Mouse (Mus musculus): ENCODE results near the gene Ublcp1.

GRCm38 (mm10) chr11:44510371-44510770, 40.1 kb upstream of the Ublcp1 start:
- TF ChIP-seq ZNF384 (IDR thresholded peaks at IDR 0.05; ENCODE audit: low read depth, low read length) (no peak), CHD2 (IDR thresholded peaks at IDR 0.05; ENCODE audit: low read depth, low read length) (no peak), MAFK (IDR thresholded peaks at IDR 0.05; ENCODE audit: insufficient read depth, low read depth, low read length) (no peak), HCFC1 (IDR thresholded peaks at IDR 0.05; ENCODE audit: borderline replicate concordance, insufficient read depth, low read length) (no peak)

All from ES-E14 (cell line).